Mouse (Mus musculus): ENCODE measurements around the gene Exoc6. TPM values are rescaled to one million over a fixed set of nuclear protein-coding genes. Genes with fewer than 3 reads are reported as not detected.

Exoc6 gene
- polyA plus RNA-seq, 1 experiment from 2014 or later = 18.9 TPM

DNA sequence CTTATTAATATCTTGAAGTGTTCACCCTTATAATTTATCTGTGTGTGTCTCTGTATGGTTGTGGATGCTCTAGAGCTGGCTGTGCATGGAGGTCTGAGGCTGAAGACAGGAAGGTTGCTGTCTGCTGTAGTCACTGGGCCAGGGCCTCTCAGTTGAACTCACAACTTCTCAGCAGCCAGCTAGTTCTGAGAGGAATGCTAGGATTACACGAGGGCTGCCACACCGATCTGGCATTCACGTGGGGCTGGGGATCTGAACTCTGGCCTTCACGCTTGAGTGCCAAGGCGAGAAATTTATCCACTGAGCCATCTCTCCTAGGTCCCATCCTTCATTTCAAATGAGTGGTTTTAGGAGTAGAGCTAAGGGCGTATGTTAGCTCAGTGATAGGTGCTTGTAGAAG lies 30.2 kb downstream of the Exoc6 start:
- no peaks in the 10 kb centered on the region for H3K27me3 ChIP-seq (ENCODE audit: insufficient read depth, low read length)
- DNase-seq (no peak), ATAC-seq (no peak)
- H3K4me1 ChIP-seq (ENCODE audit: insufficient read depth) = peaks cover 1% of the 10 kb centered on the region; the same call in 1 of the 2 replicates
- no peak overlapping the region for H3K27ac ChIP-seq (ENCODE audit: low read depth)
- H3K36me3 ChIP-seq (replicated peaks; ENCODE audit: insufficient read depth, low read length) = peaks cover 42% of the 10 kb centered on the region
- 88% methylated on average over 6 of the region's 6 CpGs for WGBS (ENCODE audit: insufficient replicate concordance)
- H3K9me3 ChIP-seq (ENCODE audit: low read length) = no peaks in the 10 kb centered on the region
- no peak overlapping the region for H3K4me3 ChIP-seq (ENCODE audit: low read depth, low read length)
- TF ChIP-seq CTCF (IDR thresholded peaks at IDR 0.05; ENCODE audit: low read depth) (no peak), EP300 (IDR thresholded peaks at IDR 0.05; ENCODE audit: low read depth) (no peak)
- H3K9ac ChIP-seq (replicated peaks) = no peak overlapping the region
- no peak overlapping the region for H3K4me2 ChIP-seq (ENCODE audit: low read depth, low read length)

DNA sequence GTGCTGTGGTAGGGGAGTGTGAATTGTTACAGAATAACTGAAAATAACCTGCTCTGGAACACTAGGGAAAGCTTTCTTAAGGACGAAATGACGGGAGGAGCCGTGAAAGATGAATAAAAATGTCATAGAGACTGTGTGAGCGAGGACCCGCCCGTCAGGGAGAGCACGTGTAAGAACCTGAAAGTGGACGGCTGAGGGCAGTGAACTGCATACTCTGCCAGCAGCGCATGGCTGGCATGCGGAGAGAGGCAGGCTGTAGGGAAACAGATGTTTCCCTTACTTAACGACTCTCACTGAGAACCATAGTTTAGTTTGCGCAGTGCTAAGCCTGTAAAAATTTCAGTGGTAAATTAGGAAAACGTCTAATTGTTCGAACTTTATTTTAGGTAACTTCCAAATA lies 35.0 kb downstream of the Exoc6 start:
- H3K4me1 ChIP-seq (ENCODE audit: insufficient read depth) = peaks cover 4% of the 10 kb centered on the region; the same call in 1 of the 2 replicates
- no peak overlapping the region for H3K4me3 ChIP-seq (ENCODE audit: low read depth, low read length)
- no peaks in the 10 kb centered on the region for H3K27me3 ChIP-seq (ENCODE audit: insufficient read depth, low read length)
- no peak overlapping the region for H3K9ac ChIP-seq (replicated peaks)
- 33% methylated on average over 14 of the region's 14 CpGs for WGBS (ENCODE audit: insufficient replicate concordance)
- DNase-seq = no peak
- peaks cover 59% of the 10 kb centered on the region for H3K36me3 ChIP-seq (replicated peaks; ENCODE audit: insufficient read depth, low read length)
- H3K27ac ChIP-seq (ENCODE audit: low read depth) = peak overlapping the region; percentile 55; the same call in 1 of the 2 replicates
- H3K4me2 ChIP-seq (ENCODE audit: low read depth, low read length) = 0 out of 2 replicates have a peak overlapping the region, but pooled peaks have one; percentile 32
- TF ChIP-seq EP300 (IDR thresholded peaks at IDR 0.05; ENCODE audit: low read depth) (no peak), CTCF (IDR thresholded peaks at IDR 0.05; ENCODE audit: low read depth) (no peak)
- H3K9me3 ChIP-seq (ENCODE audit: low read length) = no peaks in the 10 kb centered on the region
- ATAC-seq = 0 out of 2 replicates have a peak, but pooled peaks have one; percentile 36

DNA sequence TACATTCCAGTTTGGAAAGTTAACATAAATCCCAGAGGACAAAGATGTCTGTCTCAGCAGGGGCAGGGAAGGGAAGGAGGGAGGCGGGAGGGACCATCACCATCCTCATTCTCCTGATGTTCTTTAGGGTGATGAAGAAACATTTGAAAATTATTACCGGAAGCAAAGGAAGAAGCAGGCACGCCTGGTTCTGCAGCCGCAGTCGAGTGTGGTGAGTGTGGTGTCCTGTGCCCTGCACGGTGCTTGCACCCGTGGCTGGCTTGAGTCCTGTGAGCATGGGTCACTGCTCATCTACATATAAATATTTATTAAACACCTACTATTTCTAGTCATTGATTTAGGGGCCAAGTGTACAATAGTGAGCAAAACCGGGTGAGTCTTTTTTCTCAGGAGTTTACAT lies 35.5 kb downstream of the Exoc6 start:
- WGBS (ENCODE audit: insufficient replicate concordance) = 35% methylated on average over 8 of the region's 8 CpGs
- TF ChIP-seq CTCF (IDR thresholded peaks at IDR 0.05; ENCODE audit: low read depth) (no peak), EP300 (IDR thresholded peaks at IDR 0.05; ENCODE audit: low read depth) (no peak)
- Histone ChIP-seq H3K9me3 (ENCODE audit: low read length) (no peaks in the 10 kb centered on the region), H3K36me3 (replicated peaks; ENCODE audit: insufficient read depth, low read length) (peaks cover 55% of the 10 kb centered on the region), H3K4me1 (ENCODE audit: insufficient read depth) (peaks cover 4% of the 10 kb centered on the region; the same call in 1 of the 2 replicates), H3K27me3 (ENCODE audit: insufficient read depth, low read length) (no peaks in the 10 kb centered on the region), H3K9ac (replicated peaks) (no peak overlapping the region), H3K27ac (ENCODE audit: low read depth) (peak overlapping the region; percentile 55; the same call in 1 of the 2 replicates), H3K4me3 (ENCODE audit: low read depth, low read length) (no peak overlapping the region), H3K4me2 (ENCODE audit: low read depth, low read length) (peak overlapping the region; percentile 32; the same call in 1 of the 2 replicates)
- no peak for ATAC-seq
- no peak for DNase-seq

DNA sequence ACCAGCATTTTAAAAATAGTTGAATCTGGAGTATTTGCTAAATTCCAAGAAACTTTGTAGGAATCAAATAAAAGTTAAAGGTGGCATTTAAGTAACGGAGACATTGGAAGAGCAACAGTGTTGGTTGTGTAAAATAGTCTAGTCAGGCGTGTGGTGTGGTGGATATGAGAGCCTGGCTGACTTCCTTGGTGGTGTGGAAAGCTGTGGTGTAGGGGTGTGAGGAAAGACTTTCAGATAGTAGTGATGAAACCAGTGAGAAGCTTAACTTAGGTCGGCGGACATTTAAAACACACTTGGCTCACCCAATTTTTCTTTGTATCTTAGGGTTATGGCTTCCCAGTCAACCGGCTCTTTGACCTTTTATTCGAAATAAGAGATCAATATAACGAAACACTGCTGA lies 40.3 kb downstream of the Exoc6 start:
- H3K9ac ChIP-seq (replicated peaks) = no peak overlapping the region
- TF ChIP-seq EP300 (IDR thresholded peaks at IDR 0.05; ENCODE audit: low read depth) (no peak), CTCF (IDR thresholded peaks at IDR 0.05; ENCODE audit: low read depth) (no peak)
- no peaks in the 10 kb centered on the region for H3K9me3 ChIP-seq (ENCODE audit: low read length)
- H3K36me3 ChIP-seq (replicated peaks; ENCODE audit: insufficient read depth, low read length) = peaks cover 67% of the 10 kb centered on the region
- DNase-seq (no peak), ATAC-seq (no peak)
- no peak overlapping the region for H3K4me2 ChIP-seq (ENCODE audit: low read depth, low read length)
- H3K4me3 ChIP-seq (ENCODE audit: low read depth, low read length) = no peak overlapping the region
- no peaks in the 10 kb centered on the region for H3K27me3 ChIP-seq (ENCODE audit: insufficient read depth, low read length)
- H3K4me1 ChIP-seq (ENCODE audit: insufficient read depth) = peaks cover 1% of the 10 kb centered on the region; the same call in 1 of the 2 replicates
- no peak overlapping the region for H3K27ac ChIP-seq (ENCODE audit: low read depth)
- 83% methylated on average over 7 of the region's 7 CpGs for WGBS (ENCODE audit: insufficient replicate concordance)

DNA sequence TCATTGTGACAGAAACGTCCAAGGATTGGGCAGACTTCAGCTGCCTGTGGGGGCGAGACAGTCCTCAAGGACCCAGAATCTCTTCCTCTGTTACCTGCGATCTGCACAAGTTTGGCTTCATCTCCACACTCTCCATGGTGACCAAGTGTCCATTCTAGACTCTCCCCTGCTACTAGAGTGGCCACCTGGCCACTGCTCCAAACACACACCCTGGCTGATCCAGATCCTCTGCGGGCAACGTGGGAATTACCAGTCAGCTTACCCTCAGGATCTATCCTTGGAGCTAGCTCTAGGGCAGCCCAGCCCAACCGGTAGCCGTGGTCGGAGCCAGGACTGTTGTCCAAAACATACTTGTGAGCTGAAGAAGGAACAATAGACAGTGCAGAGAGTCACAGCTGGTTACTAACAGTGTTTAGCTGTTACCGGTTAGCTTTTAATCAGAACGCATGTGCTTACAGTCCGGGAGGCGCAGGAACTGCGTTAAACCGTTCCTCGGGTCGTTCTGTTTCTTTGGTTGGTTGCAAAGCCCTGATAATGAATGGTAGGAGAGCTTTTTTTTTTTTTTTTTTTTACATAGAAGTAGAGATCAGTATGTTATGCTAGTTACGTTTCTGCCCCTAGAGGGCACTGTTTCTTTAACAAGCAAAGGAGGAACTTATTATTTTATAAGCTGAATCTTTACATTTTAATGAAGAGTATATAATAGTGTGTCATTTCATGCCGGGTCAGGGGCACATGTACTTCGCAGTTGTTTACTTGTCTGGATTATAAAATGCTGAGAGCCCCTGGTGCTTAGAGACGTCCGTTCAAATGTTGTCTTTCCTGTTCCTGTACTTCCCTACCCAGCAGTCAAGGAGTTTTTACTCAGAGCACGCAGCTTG lies 52.0 kb downstream of the Exoc6 start:
- H3K27me3 ChIP-seq (ENCODE audit: insufficient read depth, low read length) = no peaks in the 10 kb centered on the region
- 33% methylated on average over 22 of the region's 22 CpGs for WGBS (ENCODE audit: insufficient replicate concordance)
- peaks cover 42% of the 10 kb centered on the region for H3K36me3 ChIP-seq (replicated peaks; ENCODE audit: insufficient read depth, low read length)
- no peak for DNase-seq
- no peaks in the 10 kb centered on the region for H3K9me3 ChIP-seq (ENCODE audit: low read length)
- peak; percentile 72 for ATAC-seq
- H3K9ac ChIP-seq (replicated peaks) = 0 out of 2 replicates have a peak overlapping the region, but pooled peaks have one; percentile 16
- peak; percentile 49 for TF ChIP-seq CTCF (IDR thresholded peaks at IDR 0.05; ENCODE audit: low read depth)
- TF ChIP-seq EP300 (IDR thresholded peaks at IDR 0.05; ENCODE audit: low read depth) = peak; percentile 87
- no peak overlapping the region for H3K4me3 ChIP-seq (ENCODE audit: low read depth, low read length)
- 0 out of 2 replicates have a peak overlapping the region, but pooled peaks have one; percentile 19 for H3K27ac ChIP-seq (ENCODE audit: low read depth)
- no peaks in the 10 kb centered on the region for H3K4me1 ChIP-seq (ENCODE audit: insufficient read depth)
- no peak overlapping the region for H3K4me2 ChIP-seq (ENCODE audit: low read depth, low read length)

DNA sequence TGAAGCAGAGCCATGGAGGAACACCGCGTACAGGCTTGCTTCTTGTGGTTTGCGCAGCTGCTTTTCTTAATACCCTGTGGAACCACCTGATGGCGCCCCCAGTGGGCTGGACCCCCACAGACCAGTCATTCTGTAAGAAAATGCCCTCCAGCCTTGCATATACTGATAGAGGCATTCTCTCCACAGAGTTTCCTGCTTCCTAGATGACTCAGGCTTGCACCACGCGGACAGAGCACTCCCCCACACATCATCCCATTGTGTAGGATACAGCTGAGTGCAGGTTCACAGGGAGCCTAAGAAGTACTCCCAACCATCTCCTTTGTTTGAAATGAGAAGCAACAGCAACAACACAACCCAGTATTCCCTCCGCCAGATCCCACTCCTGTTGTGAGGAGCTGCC lies 59.8 kb downstream of the Exoc6 start:
- Histone ChIP-seq H3K36me3 (replicated peaks; ENCODE audit: insufficient read depth, low read length) (peaks cover 46% of the 10 kb centered on the region), H3K4me1 (ENCODE audit: insufficient read depth) (no peaks in the 10 kb centered on the region), H3K9me3 (ENCODE audit: low read length) (no peaks in the 10 kb centered on the region), H3K4me3 (ENCODE audit: low read depth, low read length) (no peak overlapping the region), H3K9ac (replicated peaks) (no peak overlapping the region), H3K4me2 (ENCODE audit: low read depth, low read length) (no peak overlapping the region), H3K27ac (ENCODE audit: low read depth) (no peak overlapping the region), H3K27me3 (ENCODE audit: insufficient read depth, low read length) (no peaks in the 10 kb centered on the region)
- no peak for DNase-seq
- 79% methylated on average over 7 of the region's 7 CpGs for WGBS (ENCODE audit: insufficient replicate concordance)
- TF ChIP-seq CTCF (IDR thresholded peaks at IDR 0.05; ENCODE audit: low read depth) (no peak), EP300 (IDR thresholded peaks at IDR 0.05; ENCODE audit: low read depth) (no peak)
- 0 out of 2 replicates have a peak, but pooled peaks have one; percentile 12 for ATAC-seq
